Mouse (Mus musculus): Measurements from ENCODE around the gene Sqor.

DNA sequence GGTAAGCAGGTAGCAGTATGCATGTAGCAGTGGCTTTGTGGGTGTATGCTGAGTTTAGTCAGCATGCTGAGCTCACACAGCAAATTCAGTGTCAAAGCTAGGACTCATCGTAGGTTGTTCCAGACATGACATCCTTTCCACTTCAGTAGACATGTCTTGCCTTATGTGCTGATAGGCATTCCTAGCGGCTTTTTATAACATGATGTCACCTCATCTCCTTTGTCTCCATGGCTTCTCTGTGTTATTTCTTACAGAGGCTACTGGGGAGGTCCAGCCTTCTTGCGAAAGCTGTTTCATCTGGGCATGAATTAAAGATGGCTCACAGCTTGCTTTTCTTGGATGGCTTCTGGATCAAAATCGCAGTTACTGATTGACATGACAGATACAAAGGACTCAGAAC is 44.0 kb downstream of the Sqor start:
- TF ChIP-seq CTCF (IDR thresholded peaks at IDR 0.05; ENCODE audit: control insufficient read depth, insufficient read depth, low read length) (no peak), POLR2A (IDR thresholded peaks at IDR 0.05; ENCODE audit: borderline replicate concordance, control insufficient read depth, low read depth, low read length) (no peak)

Data from bone marrow, adult 2 months (tissue).